Mouse (Mus musculus) thymus, adult 2 months (tissue): Measurements from ENCODE around the gene Notch3.

Experiments
- CTCF ChIP-seq: fragments of 200-500 bp; IDR thresholded peaks from 2 replicates; pipeline ENCODE4 v1.5.1; 2012; ENCODE audit warnings: mild to moderate bottlenecking, control low read depth, low read length, moderate library complexity, borderline replicate concordance; ENCODE audit not compliant: control insufficient read depth, poor library complexity, insufficient read depth; ENCODE audit errors: extremely low read depth
- POLR2A ChIP-seq: fragments of 200-500 bp; IDR thresholded peaks from 2 replicates; pipeline ENCODE4 v1.6.1; 2012; ENCODE audit warnings: mild to moderate bottlenecking, low read length, control low read depth, moderate library complexity; ENCODE audit not compliant: control insufficient read depth, poor library complexity, insufficient read depth; ENCODE audit errors: extremely low read depth

DNA sequence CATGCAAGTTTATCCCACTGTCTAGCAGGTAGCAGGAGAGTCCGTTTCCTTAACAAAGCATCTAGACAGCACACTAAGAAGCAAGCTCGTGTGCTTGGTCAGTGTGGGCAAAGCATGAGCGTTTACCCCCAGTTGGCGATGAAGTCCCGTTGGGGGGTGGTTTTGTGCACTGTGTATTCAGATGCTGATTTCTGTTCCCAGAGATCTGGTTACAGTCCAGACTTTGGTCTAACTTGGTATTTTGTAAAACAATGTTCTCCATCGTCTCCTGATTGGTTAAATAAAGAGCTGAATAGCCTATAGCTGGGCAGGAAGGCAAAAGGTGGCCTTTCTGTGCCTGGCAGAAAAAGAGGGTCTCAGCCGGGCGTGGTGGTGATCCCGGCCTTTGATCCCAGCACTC is 36.1 kb downstream of the Notch3 start:
- TF ChIP-seq CTCF, result no peak
- no peak for TF ChIP-seq POLR2A
